Mouse (Mus musculus) induced T-regulatory cell, adult 2 months (primary cell): ENCODE measurements at regions not wholly inside any gene's neighbourhood (a gene's known extent, or its start where the extent isn't known, plus 50 kb on each side); places are given as distances from the start of the nearest gene placed in this dataset.
A peak's percentile ranks its signal among the peaks of the same experiment; 100 is the strongest.

Source experiments
- DNase-seq: peaks from one replicate; pipeline ENCODE4 v3.0.0-alpha.2; 2012; ENCODE audit warnings: low read depth

DNA sequence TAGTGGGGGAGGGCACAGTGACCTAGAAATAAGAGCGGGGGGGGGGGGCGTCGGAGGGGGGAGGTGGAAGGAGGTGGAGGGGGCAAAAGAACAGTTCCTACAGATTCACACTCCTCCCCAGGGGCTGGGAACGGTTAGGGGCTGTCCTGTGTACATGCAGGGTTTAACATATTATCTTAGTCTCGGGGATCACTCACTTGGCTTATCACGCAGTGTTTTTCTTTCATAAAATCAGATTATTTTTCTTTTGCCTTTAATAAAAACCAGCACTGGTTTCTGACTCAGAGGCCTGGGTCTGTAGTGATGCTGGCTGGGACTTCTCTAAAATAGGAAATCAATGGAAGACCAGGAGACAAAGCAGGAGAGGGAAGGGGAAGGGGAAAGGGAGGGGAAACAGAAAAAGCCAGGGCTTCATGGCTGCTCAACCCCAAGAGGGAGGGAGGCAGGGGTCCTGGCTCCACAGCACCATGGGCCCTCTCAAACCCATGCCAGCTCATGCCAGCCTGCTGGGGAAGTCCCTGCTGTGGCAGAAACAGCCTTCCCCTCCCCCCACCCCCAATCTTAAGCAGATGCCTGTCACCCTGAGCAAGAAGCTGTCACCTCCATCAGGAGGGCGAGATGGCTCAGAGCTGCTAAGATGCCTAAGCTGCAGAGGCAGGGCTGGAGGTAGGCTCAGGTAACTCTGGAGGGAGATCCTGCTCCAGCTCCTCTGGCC, 108.3 kb upstream of the Syt13 start:
- DNase-seq, result peak; percentile 4

DNA sequence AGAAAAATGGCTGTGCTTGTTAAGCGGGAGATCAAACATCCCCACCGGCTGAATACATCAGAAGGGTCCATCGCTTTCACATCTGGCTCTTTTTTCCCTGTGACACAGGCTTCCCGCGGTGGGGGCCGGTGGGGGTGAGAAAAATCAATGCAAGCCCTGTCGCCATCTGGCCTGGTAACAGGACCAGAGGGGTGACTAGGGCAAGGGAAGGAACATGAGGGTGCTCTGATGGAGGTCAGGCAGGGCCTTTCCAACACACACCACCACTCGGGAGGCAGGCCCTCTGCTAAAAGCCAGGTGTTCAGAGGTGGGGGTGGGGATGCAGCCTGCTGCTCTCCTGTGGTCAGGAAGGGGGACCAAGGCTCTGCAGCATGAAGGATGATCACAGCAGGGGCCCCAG, 107.5 kb upstream of the Syt13 start:
- DNase-seq, result no peak

DNA sequence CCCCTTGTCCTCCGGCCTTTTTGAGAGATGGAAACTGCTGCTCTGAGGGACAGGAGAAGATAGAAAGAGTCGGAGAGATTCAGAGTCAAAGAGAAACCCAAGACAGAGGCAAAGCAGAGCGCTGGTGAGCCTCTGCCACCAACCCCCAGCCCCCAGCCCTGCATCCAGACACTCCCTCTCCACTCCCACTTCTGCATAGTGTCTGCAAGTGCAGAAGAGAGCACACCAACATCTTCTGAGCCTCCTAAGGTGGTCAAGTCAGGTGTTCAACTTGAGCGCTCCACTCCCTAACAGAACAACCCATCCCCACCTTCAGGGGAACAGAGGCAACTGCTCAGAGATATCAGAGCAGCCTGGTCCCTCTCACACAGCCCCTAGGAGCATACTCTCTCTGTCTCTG, 106.8 kb upstream of the Syt13 start:
- DNase-seq, result no peak

DNA sequence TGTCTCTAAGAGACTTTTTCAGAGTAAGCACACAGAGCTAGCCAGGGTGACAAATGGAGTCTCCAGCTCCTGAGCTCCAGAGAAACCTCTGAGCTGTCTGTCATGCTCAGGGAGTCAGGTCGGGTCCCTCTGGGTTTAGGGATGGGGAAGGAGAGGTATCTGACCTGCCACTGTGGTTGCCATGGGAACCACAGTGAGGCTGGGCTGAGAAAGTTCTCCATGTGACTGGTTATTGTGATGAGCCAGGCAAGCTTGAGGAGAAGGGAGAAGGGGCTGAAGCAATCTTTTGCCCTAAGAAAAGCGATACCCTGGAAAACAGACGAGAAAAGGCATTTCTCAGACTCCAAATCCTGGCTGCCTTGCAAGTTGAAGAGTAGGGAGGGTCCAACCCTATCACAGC, 105.7 kb upstream of the Syt13 start:
- no peak for DNase-seq

DNA sequence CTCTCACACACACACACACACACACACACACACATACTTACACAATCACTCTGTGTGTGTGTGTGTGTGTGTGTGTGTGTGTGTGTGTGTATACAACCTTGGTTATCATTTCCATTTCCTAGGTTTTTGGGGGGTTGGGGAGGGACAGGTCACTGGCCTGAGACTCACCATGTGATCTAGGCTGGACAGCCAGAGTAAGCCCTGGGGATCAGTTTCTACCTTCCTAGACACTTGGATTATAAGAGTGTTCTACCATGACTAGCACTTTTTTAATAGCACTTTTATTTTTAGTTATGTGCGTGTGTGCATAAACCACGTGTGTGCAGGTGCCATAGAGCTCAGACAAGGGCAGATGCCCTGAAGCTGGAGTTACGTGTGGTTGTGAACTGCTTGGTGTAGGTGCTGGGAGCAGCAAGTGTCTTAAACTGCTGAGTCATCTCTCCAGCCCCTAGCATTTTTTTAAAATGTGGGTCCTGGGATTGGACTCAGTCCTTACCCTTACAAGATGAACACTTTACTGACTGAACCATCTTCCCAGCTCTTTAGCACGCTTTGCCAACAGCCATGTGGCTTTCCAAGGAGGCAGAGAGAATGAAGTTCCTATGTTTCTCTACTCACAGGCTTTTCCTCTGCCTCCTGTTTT, 105.1 kb upstream of the Syt13 start:
- no peak for DNase-seq

DNA sequence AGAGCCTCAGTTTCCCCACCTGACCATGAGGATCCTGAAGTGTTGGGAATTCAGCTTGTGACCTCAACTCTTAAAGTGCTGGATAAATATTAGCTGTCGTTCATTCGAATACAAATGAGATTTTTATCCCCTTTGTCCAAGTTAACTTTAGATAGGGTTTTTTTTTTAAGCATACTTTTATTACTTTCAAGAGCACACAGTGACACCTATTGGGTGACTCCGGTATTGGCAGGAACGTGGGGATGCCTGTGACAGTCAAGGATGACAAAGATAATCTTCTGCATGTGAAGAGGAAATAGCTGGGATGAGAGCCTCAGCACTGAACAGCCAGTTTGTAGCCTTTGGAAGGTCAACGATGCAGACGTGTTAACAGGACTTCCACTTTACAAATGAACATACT, 103.9 kb upstream of the Syt13 start:
- peak; percentile 47 for DNase-seq

DNA sequence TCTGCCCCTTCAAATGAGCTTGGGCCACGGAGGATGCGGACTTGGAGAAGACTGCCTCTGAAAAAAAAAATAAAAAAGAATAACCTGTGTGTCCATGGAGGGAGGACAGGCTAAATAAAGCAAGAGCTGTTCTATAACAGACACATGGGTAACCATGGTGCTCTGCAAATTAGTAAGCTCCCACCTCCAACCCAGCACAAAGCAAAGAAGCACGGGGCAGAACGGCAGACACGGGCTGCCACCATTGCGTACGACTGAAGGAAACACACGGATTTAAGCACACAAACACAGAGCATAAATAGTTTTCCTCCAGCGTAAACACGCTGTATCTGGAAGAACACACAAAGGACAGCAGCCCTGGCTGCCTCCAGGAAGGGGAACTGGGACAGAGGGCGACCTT, 101.9 kb upstream of the Syt13 start:
- no peak for DNase-seq

DNA sequence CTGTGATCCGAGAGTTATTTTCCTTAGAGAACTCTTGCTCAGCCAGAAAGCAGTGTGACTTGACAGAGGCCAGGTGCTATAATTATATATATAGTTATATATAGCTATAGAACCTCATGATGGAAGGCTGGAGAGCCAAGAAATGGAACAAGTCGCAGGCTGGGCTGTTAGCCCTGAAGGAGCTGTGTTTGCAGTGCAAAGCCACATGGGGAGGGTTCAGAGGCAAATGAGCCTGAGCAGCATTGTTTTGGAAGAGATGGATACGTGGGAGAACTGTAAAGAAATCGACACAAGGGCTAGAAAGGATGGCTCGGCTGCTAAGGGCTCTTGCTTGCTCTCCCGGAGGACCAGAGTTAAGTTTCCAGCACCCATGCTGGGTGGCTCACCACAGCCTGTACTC, 95.3 kb upstream of the Syt13 start:
- no peak for DNase-seq

DNA sequence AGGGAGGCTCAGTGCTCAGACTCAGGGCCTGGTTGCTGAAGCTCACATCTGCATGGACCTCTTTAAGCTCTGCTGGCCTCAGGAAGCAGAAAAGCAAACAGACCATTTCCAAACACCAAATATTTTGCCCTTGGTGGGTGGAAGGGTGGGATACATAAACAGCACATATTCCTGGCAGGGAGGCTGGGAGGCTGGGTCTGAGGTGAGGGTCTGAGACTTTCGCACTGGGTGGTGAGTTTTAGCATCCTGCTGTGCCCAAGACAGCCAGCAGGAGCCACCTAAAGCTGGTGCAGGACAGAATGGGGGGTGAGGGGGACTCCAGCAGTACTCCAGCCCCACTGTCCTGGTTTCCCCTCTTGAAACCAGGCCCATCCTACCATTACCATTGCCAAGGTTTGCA, 90.6 kb upstream of the Syt13 start:
- DNase-seq, result no peak

DNA sequence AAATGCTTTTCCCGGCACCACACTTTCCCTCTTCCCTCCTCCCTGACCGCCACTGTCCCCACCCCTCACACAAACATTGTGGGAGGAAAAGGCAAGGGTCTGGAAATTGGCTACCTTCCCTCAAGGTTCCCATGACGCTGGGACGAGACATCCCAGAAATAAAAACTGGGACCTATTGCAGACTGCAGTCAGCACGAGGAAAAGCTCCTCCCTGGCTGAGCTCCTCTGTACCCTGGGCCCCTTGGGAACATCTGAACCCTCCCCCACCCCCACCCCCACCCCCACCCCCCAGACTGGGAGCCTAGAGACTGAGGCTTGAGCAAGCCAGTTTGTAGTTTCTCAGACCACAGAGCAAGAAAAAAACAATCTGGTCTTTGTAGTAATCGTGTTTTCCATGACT, 89.5 kb upstream of the Syt13 start:
- DNase-seq, result no peak

DNA sequence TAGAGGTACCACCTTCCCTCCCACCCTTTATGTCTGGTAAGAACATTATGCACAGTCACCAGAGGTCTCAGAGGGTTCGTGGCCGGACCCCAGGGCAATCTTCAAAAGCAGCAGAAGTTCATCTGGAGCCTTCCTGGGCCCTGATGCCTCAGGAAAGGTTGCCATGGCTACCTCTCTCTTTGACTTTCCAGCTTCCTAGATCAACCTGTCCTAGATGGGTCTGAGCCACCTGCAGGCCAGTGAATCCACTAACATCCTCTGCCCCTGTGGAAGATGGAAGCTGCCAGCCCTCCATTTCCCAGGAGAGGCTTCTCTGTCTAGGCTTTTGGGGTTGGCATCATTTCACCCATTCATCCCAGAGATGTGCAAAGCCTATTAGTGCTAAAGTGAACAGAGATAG, 84.8 kb upstream of the Syt13 start:
- DNase-seq, result no peak

DNA sequence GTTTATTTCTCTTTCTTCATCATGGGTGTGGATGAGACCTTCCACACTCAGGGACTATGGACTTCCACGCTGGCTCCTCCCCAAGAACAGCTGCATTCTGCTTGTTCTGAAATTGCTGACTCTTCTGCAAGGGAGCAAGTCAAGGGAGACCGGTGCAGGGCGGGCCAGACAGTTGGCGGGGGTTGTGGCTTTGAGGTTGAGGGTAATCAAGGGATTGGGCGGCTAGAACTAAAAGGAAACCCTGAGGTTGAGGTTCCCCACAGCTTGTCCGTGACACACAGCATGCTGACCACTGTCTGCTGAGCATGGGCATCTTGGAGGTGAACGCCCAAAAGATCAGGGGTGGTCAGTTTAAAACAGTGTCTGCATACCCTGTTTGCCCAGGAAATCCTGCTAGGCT, 83.1 kb upstream of the Syt13 start:
- DNase-seq, result no peak

DNA sequence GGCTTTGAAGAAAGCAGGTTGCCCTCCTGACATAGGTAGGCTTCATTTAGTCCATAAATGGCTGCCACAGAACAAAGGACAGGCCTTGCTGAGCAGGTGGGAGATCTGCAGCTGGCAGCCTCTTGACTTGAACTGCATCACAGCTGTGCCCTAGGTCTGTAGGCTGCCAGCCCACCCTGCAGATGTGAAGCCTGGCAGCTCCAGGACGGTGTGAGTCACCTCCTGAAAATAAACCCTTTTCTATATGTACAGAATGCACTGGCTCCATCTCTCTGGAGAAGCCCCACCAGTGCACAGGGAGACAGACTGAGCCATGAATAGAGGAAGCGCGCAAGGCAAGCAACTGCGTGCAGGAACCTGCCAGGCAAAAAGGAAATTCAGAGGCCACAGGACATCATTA, 78.7 kb upstream of the Syt13 start:
- no peak for DNase-seq

DNA sequence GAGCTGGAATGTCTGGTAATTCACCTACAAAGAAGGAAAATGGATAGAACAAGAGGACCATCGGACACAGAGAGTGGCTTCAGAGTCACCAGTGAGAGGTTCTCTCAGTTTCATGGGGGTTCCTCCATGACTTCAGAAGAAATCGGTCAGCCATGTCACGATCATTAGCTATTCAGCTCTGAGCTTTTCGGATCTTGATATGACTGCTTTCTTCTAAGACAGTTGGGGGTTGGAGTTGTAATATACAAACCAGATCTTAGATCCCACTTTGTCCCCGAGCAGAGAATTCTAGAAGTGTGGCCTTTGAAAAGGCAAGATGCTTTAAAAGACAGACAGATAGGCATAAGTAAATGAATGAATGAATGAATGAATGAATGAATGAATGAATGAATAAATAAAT, 76.9 kb upstream of the Syt13 start:
- DNase-seq, result no peak

DNA sequence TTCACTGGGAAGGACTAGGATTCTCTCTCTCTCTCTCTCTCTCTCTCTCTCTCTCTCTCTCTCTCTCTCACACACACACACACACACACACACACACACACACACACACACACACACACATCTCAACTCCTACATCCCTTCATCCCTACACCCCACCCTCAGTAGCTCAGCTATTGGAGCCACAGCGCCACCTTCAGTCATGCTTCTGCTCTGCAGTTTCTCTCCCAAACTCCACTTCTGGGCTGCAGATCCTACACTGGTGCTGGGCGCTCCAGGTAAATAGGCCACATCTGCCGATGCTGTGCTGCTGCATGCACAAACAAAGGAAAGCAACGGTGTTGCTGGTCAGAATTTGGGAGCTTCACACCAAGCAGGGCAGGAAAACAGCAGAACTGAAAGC, 74.9 kb upstream of the Syt13 start:
- DNase-seq, result peak; percentile 11

DNA sequence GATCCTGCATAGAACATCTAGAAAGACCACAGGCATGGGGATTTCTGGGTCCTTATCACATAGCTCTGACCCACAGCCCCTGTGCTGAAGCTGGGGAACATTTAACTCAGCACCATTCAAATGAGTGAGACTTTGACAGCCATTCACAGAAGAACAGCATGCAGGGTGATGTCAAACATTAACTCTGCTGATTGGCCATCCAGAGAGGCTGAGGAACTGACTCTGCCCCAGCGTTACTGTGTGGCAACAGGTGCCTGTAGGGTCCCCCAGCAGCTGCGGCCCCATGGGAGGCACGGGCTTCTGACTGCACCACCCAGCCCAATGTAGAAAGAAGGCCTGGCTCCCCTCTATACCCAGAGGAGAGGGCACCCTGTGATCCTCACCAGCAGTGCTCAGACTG, 73.3 kb upstream of the Syt13 start:
- no peak for DNase-seq

DNA sequence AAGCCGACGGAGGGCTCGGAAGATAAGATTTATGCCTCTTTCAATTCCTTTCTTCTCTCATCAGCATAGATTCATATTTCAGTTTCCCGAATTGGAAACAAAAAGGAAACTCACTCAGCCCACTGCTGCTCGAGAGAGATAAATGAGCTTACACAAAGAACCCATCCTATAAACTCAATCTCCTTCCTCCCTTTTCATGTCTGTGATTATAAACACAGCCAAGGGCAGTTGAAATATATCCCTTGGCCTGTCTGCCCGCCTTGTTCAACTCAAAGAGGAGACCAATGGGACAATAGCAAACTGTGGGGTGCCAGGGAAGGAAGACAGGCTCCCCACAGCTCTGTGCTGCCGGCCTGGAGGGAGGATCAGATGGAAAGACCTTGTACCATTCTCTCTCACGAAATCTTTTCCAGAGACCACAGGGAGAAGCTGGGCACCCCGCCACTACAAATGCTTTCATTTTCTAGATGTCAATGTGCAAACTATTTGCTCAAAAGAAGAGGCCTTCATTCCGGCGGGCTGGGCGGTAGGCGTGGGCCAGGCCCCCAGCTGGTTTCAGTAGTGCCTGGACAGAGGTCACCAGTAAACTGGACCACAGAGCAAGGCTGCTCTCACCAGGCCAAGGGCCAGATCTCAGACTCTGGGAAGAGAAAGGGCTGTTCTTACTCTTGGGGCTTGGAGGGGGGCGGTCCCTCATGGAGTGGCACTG, 69.7 kb upstream of the Syt13 start:
- DNase-seq, result no peak

DNA sequence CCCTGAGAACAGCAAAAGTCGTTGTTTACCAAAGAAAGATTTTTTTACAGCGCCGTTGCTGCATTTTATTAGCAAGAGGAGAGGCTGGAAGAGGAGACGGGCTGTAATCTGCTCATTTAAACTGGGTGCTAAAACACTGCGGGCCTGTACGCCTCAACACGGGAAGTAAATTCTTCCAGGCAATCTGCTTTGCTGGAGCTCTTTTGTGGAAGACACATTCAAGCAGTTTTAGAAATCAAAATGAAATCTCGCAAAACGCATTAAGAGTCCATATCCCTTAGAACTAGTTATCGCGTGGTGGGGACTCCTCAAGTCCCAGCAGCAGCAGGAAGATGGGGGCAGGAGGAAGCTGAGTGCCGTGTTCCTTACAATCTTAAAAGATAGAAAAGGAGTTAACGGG, 65.9 kb upstream of the Syt13 start:
- no peak for DNase-seq

DNA sequence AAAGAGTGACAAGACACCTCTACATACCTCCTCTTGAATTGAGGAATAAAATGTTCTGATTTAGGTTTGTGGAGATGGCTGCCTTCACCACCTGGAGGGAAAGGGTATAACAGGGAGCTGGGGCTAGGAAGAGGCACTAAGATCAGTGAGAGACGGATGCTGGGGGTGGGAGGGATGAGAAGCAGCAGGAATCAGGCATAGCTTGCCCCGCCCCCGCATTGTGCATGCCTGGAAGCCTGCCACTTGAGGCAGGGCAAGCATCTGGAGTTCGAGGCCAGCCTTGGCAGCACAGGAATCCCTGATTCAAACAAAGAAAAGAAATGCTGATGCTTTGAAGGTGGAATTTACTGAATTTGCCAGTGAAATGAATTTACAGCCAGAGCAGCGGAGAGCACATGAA, 63.6 kb upstream of the Syt13 start:
- no peak for DNase-seq

DNA sequence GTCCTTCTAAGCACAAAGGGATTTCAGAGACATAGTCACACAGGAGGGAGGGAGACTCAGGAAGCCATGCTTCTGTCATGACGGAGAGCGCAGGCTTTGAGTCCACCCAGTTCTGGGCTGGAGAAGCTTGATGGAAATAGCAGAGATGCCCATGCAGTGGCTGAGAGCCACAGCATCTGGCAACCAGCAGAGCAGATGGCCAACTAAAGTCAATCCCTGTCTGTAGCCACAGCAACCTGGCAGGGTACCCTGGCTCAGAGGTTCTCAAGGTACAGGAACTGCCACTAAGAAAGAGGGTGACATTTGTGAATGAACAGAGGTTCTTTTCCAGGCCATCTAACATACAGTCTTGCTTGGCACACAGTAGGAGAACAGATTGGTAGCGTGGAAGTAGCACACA, 61.7 kb upstream of the Syt13 start:
- DNase-seq, result no peak

DNA sequence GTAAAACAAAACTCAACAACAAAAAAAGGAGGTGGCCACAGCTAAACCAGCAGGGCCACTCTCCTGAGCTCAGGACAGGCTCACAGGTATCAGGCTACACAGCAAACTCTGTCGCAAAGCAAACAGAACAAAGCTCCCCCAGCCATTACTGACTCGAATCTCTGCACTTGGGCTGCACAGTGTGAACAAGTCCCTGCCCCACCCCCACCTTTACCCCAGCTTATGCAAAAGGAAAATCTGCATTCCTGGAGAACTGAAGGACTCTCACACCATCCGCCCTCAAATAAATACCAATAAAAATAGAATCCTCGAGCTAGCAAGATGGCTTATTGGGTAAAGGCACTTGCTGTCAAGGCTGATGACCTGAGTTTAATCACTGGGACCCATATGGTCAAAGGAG, 60.6 kb upstream of the Syt13 start:
- no peak for DNase-seq

DNA sequence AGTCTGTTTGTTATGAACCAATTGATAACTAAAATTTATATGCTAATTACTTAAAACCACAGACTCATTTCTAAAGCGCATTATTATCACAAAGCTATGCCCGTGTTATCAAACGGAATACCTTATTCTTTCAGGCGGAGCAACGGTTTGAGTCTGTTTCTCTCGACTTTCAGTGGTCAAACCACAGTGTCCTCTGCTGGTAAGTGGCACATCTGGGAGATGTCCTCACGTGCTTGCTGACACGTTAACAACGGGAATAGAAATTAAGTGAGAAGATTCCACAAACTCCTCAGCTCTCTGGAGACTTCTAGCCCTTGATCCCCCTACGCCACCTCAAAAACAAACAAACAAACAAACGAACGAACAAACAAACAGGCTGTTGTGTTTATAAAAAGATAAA, 58.9 kb upstream of the Syt13 start:
- DNase-seq, result no peak

DNA sequence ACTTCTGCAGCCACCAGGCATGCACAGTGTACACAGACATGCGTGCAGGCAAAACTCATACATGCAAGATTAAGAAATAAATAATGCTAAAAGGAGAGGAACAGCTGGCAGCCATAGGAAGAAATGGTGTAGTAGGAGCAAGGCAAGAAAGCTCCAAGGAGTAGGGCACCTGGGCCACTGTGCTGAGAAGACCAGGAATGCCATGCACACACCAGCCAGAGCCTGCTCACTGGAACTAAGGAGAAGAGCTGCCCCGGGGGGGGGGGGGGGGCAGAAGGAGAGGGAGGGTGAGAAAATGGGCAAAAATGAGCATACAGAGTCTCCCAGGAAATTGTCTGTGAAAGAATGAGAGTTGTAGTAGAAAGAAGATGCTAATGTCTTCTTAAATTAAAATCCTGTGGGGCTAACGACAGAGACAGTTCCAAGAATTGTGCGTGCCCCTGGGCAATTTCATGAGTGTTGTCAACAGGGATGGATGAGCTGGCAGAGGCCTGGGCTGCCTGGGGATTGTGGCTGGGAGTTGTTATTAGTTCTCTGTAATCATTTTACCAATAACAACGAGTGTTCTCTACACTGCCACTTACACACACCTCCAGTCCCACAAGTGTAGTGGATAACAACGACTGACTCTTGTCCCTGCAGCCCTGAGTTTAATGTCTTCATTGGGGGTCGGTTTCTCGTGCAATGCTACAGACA, 54.2 kb upstream of the Syt13 start:
- DNase-seq, result no peak
